Mouse (Mus musculus): ENCODE measurements around the gene Pde4c. TPM values are rescaled to one million over a fixed set of nuclear protein-coding genes. Genes with fewer than 3 reads are reported as not detected.

The Pde4c gene
- polyA plus RNA-seq, 1 experiment = not detected

DNA sequence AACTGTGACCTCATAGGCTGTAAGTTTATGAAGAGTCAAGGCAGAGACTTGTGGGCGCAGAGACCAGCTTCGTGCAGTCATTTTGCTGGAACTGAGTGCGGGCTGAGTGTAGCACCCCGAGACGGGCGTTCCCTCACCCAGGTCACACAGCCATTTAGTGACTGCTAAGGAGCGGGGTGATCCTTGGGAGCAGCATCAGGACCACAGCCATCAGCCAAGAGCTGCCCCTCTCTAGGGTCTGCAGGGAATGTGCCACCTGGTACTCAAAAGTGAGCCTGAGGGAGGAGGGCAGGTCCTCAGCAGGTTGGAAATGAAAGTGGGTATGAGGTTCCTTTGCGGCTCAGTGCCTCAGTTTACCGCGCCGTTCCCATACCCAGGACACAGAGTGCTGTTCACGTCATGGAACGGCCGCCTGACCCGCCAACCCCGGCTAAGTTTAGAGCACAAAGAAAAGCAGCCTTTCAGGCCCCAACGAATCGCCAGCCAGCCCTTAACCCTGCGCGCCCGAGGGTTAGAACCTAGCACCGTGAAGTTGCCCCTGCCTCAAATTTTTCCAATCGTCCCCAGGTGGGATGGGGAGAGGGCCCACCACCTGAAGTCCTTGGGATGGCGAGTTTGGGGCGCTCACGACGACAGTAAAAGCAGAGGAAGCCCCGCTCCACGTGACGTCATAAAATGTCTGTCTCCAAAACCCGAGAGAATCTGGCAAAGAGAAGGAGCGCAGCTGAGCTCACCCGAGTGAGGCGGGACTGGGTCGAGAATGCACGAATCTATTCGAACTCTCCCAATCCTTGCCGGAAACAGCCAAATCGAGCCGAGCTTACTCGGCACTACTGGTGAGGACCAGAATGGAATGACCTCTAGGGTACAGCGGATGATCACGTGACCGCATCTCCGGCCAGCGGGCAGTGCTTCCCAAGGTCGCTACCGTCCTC lies 20.4 kb downstream of the Pde4c start:
- H3K27me3 ChIP-seq (ENCODE audit: control insufficient read depth) = peaks cover 93% of the 10 kb centered on the region

GRCm38 (mm10) chr8:70744806-70745205 lies 21.3 kb downstream of the Pde4c start:
- H3K9me3 ChIP-seq (ENCODE audit: control insufficient read depth, low read length) = no peaks in the 10 kb centered on the region; the same call in 1 of the 2 replicates
- H3K4me3 ChIP-seq (replicated peaks) = no peak overlapping the region
- peaks cover 2% of the 10 kb centered on the region; the same call in 1 of the 2 replicates for H3K36me3 ChIP-seq (ENCODE audit: control insufficient read depth)
- peaks cover 97% of the 10 kb centered on the region for H3K27me3 ChIP-seq (ENCODE audit: control insufficient read depth)
- H3K4me1 ChIP-seq (ENCODE audit: control insufficient read depth) = peaks cover 4% of the 10 kb centered on the region
- TF ChIP-seq TAL1 (IDR thresholded peaks at IDR 0.05; ENCODE audit: low read length) = no peak
- TF ChIP-seq GATA1 (IDR thresholded peaks at IDR 0.05; ENCODE audit: low read length) = no peak

More for the DNA sequence above, 20.4 kb downstream of the Pde4c start:
- Histone ChIP-seq H3K9me3 (ENCODE audit: control insufficient read depth, low read length) (no peaks in the 10 kb centered on the region; the same call in 1 of the 2 replicates), H3K4me1 (ENCODE audit: control insufficient read depth) (peaks cover 4% of the 10 kb centered on the region), H3K36me3 (ENCODE audit: control insufficient read depth) (peaks cover 2% of the 10 kb centered on the region; the same call in 1 of the 2 replicates), H3K4me3 (replicated peaks) (peak overlapping the region; percentile 14)
- TF ChIP-seq GATA1 (IDR thresholded peaks at IDR 0.05; ENCODE audit: low read length) (no peak), TAL1 (IDR thresholded peaks at IDR 0.05; ENCODE audit: low read length) (no peak)

DNA sequence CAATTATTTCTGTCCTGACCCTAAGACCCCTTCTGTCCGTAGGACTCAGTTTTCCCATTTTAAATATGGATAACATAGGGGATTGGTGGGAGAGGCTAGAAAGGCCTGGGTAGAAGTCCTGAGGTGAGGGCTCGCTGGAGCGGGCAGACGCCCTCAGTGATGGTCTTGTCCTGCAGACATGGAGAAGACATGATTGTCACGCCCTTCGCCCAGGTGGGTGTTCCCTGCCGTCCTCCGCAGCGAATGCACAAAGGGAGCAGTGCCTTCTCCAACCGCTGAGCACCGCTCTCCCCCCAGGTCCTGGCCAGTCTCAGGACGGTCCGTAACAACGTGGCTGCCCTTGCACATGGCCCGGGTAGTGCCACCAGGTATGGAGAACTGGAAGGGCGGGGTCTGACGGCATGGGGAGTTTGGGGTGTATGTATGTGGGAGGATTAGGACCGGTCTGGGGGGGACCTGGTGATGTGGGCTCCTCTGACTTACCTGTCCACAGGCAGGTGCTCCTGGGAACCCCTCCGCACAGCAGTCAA lies 22.2 kb downstream of the Pde4c start:
- Histone ChIP-seq H3K4me3 (replicated peaks) (no peak overlapping the region), H3K27me3 (ENCODE audit: control insufficient read depth) (peaks cover 89% of the 10 kb centered on the region), H3K9me3 (ENCODE audit: control insufficient read depth, low read length) (no peaks in the 10 kb centered on the region; the same call in 1 of the 2 replicates), H3K4me1 (ENCODE audit: control insufficient read depth) (peaks cover 4% of the 10 kb centered on the region), H3K36me3 (ENCODE audit: control insufficient read depth) (peaks cover 2% of the 10 kb centered on the region; the same call in 1 of the 2 replicates)
- no peak for TF ChIP-seq TAL1 (IDR thresholded peaks at IDR 0.05; ENCODE audit: low read length)

- TF ChIP-seq GATA1 (IDR thresholded peaks at IDR 0.05; ENCODE audit: low read length) (no peak), TAL1 (IDR thresholded peaks at IDR 0.05; ENCODE audit: low read length) (no peak)
- Histone ChIP-seq H3K36me3 (ENCODE audit: control insufficient read depth) (peaks cover 2% of the 10 kb centered on the region; the same call in 1 of the 2 replicates), H3K4me1 (ENCODE audit: control insufficient read depth) (peaks cover 4% of the 10 kb centered on the region), H3K9me3 (ENCODE audit: control insufficient read depth, low read length) (no peaks in the 10 kb centered on the region; the same call in 1 of the 2 replicates), H3K4me3 (replicated peaks) (no peak overlapping the region), H3K27me3 (ENCODE audit: control insufficient read depth) (peaks cover 80% of the 10 kb centered on the region)
Measured at GRCm38 (mm10) chr8:70746676-70747075, 23.2 kb downstream of the Pde4c start.

DNA sequence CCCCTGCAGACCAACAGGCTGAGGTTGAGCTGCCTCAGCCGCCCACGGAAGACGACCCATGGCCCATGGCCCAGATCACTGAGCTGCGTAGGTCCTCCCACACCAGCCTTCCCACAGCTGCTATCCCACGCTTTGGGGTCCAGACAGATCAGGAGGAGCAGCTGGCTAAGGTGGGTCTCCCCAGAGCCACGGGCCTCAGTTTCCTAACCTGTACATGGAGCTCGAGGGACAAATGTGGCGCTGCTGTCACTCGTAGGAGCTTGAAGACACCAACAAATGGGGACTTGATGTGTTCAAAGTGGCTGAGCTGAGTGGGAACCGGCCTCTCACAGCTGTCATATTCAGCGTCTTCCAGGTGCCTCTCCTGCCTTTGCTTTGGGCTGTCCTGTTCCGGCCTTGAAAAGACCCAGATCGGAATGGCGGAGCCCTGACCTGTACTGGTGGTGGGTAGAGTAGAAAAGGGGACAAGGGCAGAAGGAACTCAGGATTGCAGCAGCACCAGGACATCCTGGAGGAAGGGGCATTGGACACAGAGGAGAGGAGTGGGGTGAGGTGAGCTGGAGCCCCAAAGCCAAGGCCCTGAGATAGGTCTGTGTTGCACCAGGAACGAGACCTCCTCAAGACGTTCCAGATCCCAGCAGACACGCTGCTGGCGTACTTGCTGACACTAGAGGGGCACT lies 23.8 kb downstream of the Pde4c start:
- peaks cover 74% of the 10 kb centered on the region for H3K27me3 ChIP-seq (ENCODE audit: control insufficient read depth)
- no peak for TF ChIP-seq TAL1 (IDR thresholded peaks at IDR 0.05; ENCODE audit: low read length)
- no peak for TF ChIP-seq GATA1 (IDR thresholded peaks at IDR 0.05; ENCODE audit: low read length)

GRCm38 (mm10) chr8:70748246-70749096 lies 25.0 kb downstream of the Pde4c start:
- no peaks in the 10 kb centered on the region; the same call in 1 of the 2 replicates for H3K9me3 ChIP-seq (ENCODE audit: control insufficient read depth, low read length)
- H3K4me3 ChIP-seq (replicated peaks) = no peak overlapping the region
- peaks cover 18% of the 10 kb centered on the region for H3K4me1 ChIP-seq (ENCODE audit: control insufficient read depth)
- H3K36me3 ChIP-seq (ENCODE audit: control insufficient read depth) = peaks cover 2% of the 10 kb centered on the region; the same call in 1 of the 2 replicates
- TF ChIP-seq TAL1 (IDR thresholded peaks at IDR 0.05; ENCODE audit: low read length) (no peak), GATA1 (IDR thresholded peaks at IDR 0.05; ENCODE audit: low read length) (no peak)
- peaks cover 62% of the 10 kb centered on the region for H3K27me3 ChIP-seq (ENCODE audit: control insufficient read depth)

More for the DNA sequence above, 23.8 kb downstream of the Pde4c start:
- peaks cover 2% of the 10 kb centered on the region; the same call in 1 of the 2 replicates for H3K36me3 ChIP-seq (ENCODE audit: control insufficient read depth)
- no peak overlapping the region for H3K4me3 ChIP-seq (replicated peaks)
- H3K9me3 ChIP-seq (ENCODE audit: control insufficient read depth, low read length) = no peaks in the 10 kb centered on the region; the same call in 1 of the 2 replicates
- peaks cover 8% of the 10 kb centered on the region for H3K4me1 ChIP-seq (ENCODE audit: control insufficient read depth)

- Histone ChIP-seq H3K4me3 (replicated peaks) (no peak overlapping the region), H3K4me1 (ENCODE audit: control insufficient read depth) (peaks cover 25% of the 10 kb centered on the region), H3K9me3 (ENCODE audit: control insufficient read depth, low read length) (no peaks in the 10 kb centered on the region; the same call in 1 of the 2 replicates), H3K36me3 (ENCODE audit: control insufficient read depth) (peaks cover 2% of the 10 kb centered on the region; the same call in 1 of the 2 replicates), H3K27me3 (ENCODE audit: control insufficient read depth) (peaks cover 55% of the 10 kb centered on the region)
- TF ChIP-seq TAL1 (IDR thresholded peaks at IDR 0.05; ENCODE audit: low read length) = no peak
- TF ChIP-seq GATA1 (IDR thresholded peaks at IDR 0.05; ENCODE audit: low read length) = no peak
Measured at GRCm38 (mm10) chr8:70749097-70749674, 25.7 kb downstream of the Pde4c start.

All from erythroblast, embryonic 14.5 days (primary cell).